Mouse (Mus musculus) bone marrow macrophage, adult 2 months (primary cell): ENCODE results near the gene Nek10.

Experiments
- CTCF ChIP-seq: IDR thresholded peaks from 2 replicates; pipeline ENCODE4 v1.5.1; 2012; ENCODE audit warnings: low read depth, mild to moderate bottlenecking, low read length, moderate library complexity
- POLR2A ChIP-seq: IDR thresholded peaks from 2 replicates; pipeline ENCODE4 v1.6.1; 2012; ENCODE audit warnings: mild to moderate bottlenecking, low read depth, low read length, borderline replicate concordance

DNA sequence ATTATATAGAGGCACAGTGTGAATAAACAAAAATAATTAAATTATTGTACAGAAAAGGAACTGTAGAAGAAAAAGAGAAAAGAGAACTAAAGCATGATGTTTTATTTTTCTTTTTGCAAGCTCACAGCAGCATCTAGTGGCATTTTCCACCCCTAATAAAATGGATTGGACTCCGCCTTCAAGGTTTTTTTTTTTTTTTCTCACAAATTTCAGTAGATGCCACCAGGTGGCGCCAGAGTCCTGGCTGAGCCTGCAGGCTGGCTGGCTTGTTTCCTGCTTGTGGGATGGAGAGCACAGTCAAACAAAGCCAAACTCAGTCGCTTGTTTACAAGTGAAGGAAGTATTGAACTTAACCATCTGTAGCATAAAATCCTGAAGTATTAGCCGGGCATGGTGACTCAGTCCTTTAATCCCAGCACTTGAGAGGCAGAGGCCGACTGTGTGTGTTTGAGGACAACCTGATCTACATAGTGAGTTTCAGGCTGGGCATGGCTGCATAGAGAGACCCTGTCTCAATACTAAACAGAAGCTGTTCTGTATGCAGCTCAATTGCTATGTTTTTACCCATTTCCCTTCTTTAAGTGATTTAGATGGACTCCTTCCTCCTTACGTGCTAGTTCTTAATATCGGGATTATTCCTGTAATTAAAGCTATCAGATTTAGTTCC is 60.6 kb downstream of the Nek10 start:
- TF ChIP-seq CTCF, result peak; percentile 92
- no peak for TF ChIP-seq POLR2A
